9 mouse cellular contexts compared by ENCODE assay signal in genomic region chr6:5633036-5633708, GRCm38 (mm10).
DNase-seq lines count a peak whose midpoint lies in the region; ATAC-seq lines count a peak whose summit lies in the region.
"Had no signal": no experiment of that assay in that cellular context is flagged by ENCODE, and none has a peak within 500 bp of the region (broad histone marks: within the 10 kb centered on the region; RNA-seq: fewer than 3 reads in every experiment).

No protein-coding gene starts in this region.

- WGBS in limb, embryonic 11.5 days, result 25% methylated on average over 10 of the region's 10 CpGs

- no peak overlapping the region for H3K27ac ChIP-seq in limb, embryonic 11.5 days (replicated peaks; ENCODE audit: low read depth, low read length)

- no peaks in the 10 kb centered on the region for H3K27me3 ChIP-seq in limb, embryonic 11.5 days (ENCODE audit: control insufficient read depth, insufficient read depth, low read length)

- no peaks in the 10 kb centered on the region for H3K9me3 ChIP-seq in limb, embryonic 11.5 days (ENCODE audit: control insufficient read depth, low read length)

- no peaks in the 10 kb centered on the region for H3K4me1 ChIP-seq in limb, embryonic 11.5 days (ENCODE audit: control insufficient read depth, insufficient read depth, low read length)

- no peaks in the 10 kb centered on the region for H3K36me3 ChIP-seq in limb, embryonic 11.5 days (ENCODE audit: control insufficient read depth, insufficient read depth, low read length)

- no peak overlapping the region for H3K4me3 ChIP-seq in limb, embryonic 11.5 days (ENCODE audit: low read depth, low read length)
- H3K4me3 ChIP-seq: myocyte had no signal

- peak; percentile 69 for ATAC-seq in granulocyte monocyte progenitor cell, adult 5-6 weeks (replicated peaks; ENCODE audit: poor library complexity, severe bottlenecking)
- no peak for ATAC-seq in limb, embryonic 11.5 days (ENCODE audit: insufficient number of reproducible peaks, low FRiP score, low TSS enrichment, low read depth)

- peak; percentile 24 to 35 for DNase-seq in urinary bladder, adult 18-20 months (ENCODE audit: low spot score in 2 of 2)
- no peak for DNase-seq in urinary bladder, postnatal 10 days (ENCODE audit: low spot score)
- DNase-seq in cerebellum, postnatal 4 days (ENCODE audit: low spot score in 2 of 2), result peak; percentile 36 to 64
- peak; percentile 65 to 79 for DNase-seq in kidney, adult 8-10 months
- DNase-seq in limb, embryonic 11.5 days (ENCODE audit: low spot score), result peak; percentile 75
- DNase-seq in neural tube, embryonic 10.5 days (ENCODE audit: extremely low spot score, low spot score), result peak; percentile 41
- DNase-seq in urinary bladder, postnatal 25 days (ENCODE audit: low spot score), result peak; percentile 48

- H3K9ac ChIP-seq in limb, embryonic 11.5 days (ENCODE audit: low read length), result no peak overlapping the region

- H3K4me2 ChIP-seq in limb, embryonic 11.5 days (ENCODE audit: low read depth, severe bottlenecking), result no peak overlapping the region
